Mouse (Mus musculus) liver, adult (tissue): ENCODE results near the gene Srrm2.

ENCODE experiments used
- GATA4 ChIP-seq: IDR thresholded peaks from 2 replicates; pipeline ENCODE4 v1.6.1; 2014; ENCODE audit warnings: mild to moderate bottlenecking, low read length; ENCODE audit not compliant: insufficient replicate concordance

The Srrm2 gene

GRCm38 (mm10) chr17:23819235-23819634 lies 28.9 kb downstream of the Srrm2 start:
- TF ChIP-seq GATA4 = no peak

GRCm38 (mm10) chr17:23820731-23821130 lies 30.4 kb downstream of the Srrm2 start:
- TF ChIP-seq GATA4 = no peak

GRCm38 (mm10) chr17:23822094-23822493 lies 31.8 kb downstream of the Srrm2 start:
- TF ChIP-seq GATA4 = no peak

GRCm38 (mm10) chr17:23823018-23823417 lies 32.7 kb downstream of the Srrm2 start:
- no peak for TF ChIP-seq GATA4

GRCm38 (mm10) chr17:23823614-23824013 lies 33.3 kb downstream of the Srrm2 start:
- no peak for TF ChIP-seq GATA4

- no peak for TF ChIP-seq GATA4
These were observed 35.3 kb downstream of the Srrm2 start for GRCm38 (mm10) chr17:23825591-23825990.

- TF ChIP-seq GATA4 = no peak
These were observed 38.1 kb downstream of the Srrm2 start for GRCm38 (mm10) chr17:23828271-23829001.

- no peak; the same call in 1 of the 2 replicates for TF ChIP-seq GATA4
These were observed 38.8 kb downstream of the Srrm2 start, which contains the start of gene Elob for GRCm38 (mm10) chr17:23829064-23829619. TSS of gene Elob (minus strand) at chr17:23829136.

GRCm38 (mm10) chr17:23831201-23831600 lies 40.9 kb downstream of the Srrm2 start:
- TF ChIP-seq GATA4 = no peak

GRCm38 (mm10) chr17:23836006-23836575 lies 45.8 kb downstream of the Srrm2 start, which contains the start of gene Prss33:
TSS of gene Prss33 (minus strand) at chr17:23836056.
- no peak for TF ChIP-seq GATA4

GRCm38 (mm10) chr17:23841145-23841544 lies 50.8 kb downstream of the Srrm2 start:
- TF ChIP-seq GATA4 = no peak

- no peak for TF ChIP-seq GATA4
These were observed 52.9 kb downstream of the Srrm2 start for GRCm38 (mm10) chr17:23843141-23843811.

GRCm38 (mm10) chr17:23843812-23844273 lies 53.5 kb downstream of the Srrm2 start, which contains the start of the genes Prss32 and Prss41:
TSS of gene Prss32 (plus strand) at chr17:23843855.
TSS of gene Prss41 (minus strand) at chr17:23844172.
- no peak for TF ChIP-seq GATA4

- no peak for TF ChIP-seq GATA4
These were observed 59.7 kb downstream of the Srrm2 start for GRCm38 (mm10) chr17:23850028-23850427.
